Mouse (Mus musculus) gastrocnemius, adult 18-20 months (tissue): ENCODE measurements at regions not wholly inside any gene's neighbourhood (a gene's known extent, or its start where the extent isn't known, plus 50 kb on each side); places are given as distances from the start of the nearest gene placed in this dataset.
"Not testable (repeated sequence)": the region's sequence is repeated elsewhere in the genome, so short reads cannot be mapped to it uniquely, and the experiment has no call there.

Experiments
- DNase-seq: peaks from one replicate; pipeline ENCODE4 v3.0.0; 2021; ENCODE audit warnings: low spot score

- DNase-seq, result not testable (repeated sequence)
These were observed 262.6 kb upstream of the Ywhaq start for GRCm38 (mm10) chr12:21680026-21680425.

- DNase-seq, result not testable (repeated sequence)
These were observed 231.9 kb upstream of the Ywhaq start for GRCm38 (mm10) chr12:21649381-21649780.

- DNase-seq, result peak; percentile 41
These were observed 196.3 kb upstream of the Ywhaq start for GRCm38 (mm10) chr12:21613781-21614180.

- DNase-seq, result peak; percentile 3
These were observed 151.1 kb upstream of the Ywhaq start for GRCm38 (mm10) chr12:21568415-21569040.

- DNase-seq, result not testable (repeated sequence)
These were observed 126.5 kb upstream of the Ywhaq start for GRCm38 (mm10) chr12:21543962-21544361.

GRCm38 (mm10) chr12:21543153-21543894 is 125.9 kb upstream of the Ywhaq start:
- peak; percentile 72 for DNase-seq

GRCm38 (mm10) chr12:21531766-21532165 is 114.3 kb upstream of the Ywhaq start:
- no peak for DNase-seq

- not testable (repeated sequence) for DNase-seq
These were observed 111.9 kb upstream of the Ywhaq start for GRCm38 (mm10) chr12:21529367-21529766.

GRCm38 (mm10) chr12:21527336-21527735 is 109.9 kb upstream of the Ywhaq start:
- not testable (repeated sequence) for DNase-seq

- not testable (repeated sequence) for DNase-seq
These were observed 109.5 kb upstream of the Ywhaq start for GRCm38 (mm10) chr12:21526906-21527305.

- not testable (repeated sequence) for DNase-seq
These were observed 108.1 kb upstream of the Ywhaq start for GRCm38 (mm10) chr12:21525567-21525966.

GRCm38 (mm10) chr12:21522621-21523020 is 105.2 kb upstream of the Ywhaq start:
- DNase-seq, result no peak

- DNase-seq, result no peak
These were observed 101.6 kb upstream of the Ywhaq start for GRCm38 (mm10) chr12:21519058-21519457.

- DNase-seq, result no peak
These were observed 95.3 kb upstream of the Ywhaq start for GRCm38 (mm10) chr12:21512736-21513135.

GRCm38 (mm10) chr12:21511043-21511665 is 93.7 kb upstream of the Ywhaq start:
- DNase-seq, result no peak

- no peak for DNase-seq
These were observed 89.6 kb upstream of the Ywhaq start for GRCm38 (mm10) chr12:21507080-21507479.

GRCm38 (mm10) chr12:21505731-21506368 is 88.4 kb upstream of the Ywhaq start:
- DNase-seq, result no peak

- DNase-seq, result no peak
These were observed 85.8 kb upstream of the Ywhaq start for GRCm38 (mm10) chr12:21503250-21503649.

GRCm38 (mm10) chr12:21496974-21497373 is 79.5 kb upstream of the Ywhaq start:
- no peak for DNase-seq

- DNase-seq, result no peak
These were observed 78.1 kb upstream of the Ywhaq start for GRCm38 (mm10) chr12:21495511-21495910.

- DNase-seq, result no peak
These were observed 76.0 kb upstream of the Ywhaq start for GRCm38 (mm10) chr12:21493471-21493870.
